Mouse (Mus musculus) Muller cell, postnatal 12 days (primary cell): ENCODE results near the gene Cnfn.
"Not testable (repeated sequence)": the region's sequence is repeated elsewhere in the genome, so short reads cannot be mapped to it uniquely, and the experiment has no call there.

Source experiments
- DNase-seq: peaks from one replicate; pipeline ENCODE4 v3.0.0-alpha.2; 2015; ENCODE audit errors: inconsistent ontology term

The Cnfn gene

DNA sequence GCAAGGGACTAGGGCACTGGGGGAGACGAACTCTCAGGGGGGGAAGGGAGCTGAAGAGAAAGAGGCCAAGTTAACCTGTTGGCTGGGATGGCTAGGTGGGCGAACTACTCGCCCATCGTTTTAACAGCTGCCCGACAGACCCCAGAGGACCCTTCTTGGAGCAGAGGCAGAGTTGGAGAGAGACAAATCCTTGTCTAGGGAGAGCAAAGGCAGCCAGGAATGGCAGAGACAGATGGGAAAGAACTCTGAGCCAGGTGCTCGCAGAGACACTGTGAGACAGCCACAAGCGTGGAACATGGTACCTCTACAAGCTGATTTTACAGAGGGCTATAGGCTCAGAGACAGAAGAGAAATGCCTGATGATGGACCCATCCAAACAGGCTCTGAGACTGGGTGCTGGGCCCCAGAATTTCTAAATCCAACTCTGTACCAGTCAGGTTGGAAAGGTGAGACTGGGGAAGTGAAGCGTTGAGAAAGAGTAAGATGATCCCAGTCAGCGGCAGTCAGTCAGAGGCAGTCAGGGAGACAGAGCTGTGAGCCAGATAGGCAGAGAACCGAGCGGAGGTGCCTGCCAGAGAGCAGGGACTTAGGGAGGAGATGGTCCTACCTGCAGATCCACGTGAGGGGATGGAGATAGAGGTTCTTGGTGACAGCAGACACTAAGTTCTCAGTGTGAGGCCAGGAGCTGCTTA is at the start of gene Cnfn:
Cnfn (minus strand) TSS at position 667 of the 692 bp plus-strand sequence.
- no peak for DNase-seq

DNA sequence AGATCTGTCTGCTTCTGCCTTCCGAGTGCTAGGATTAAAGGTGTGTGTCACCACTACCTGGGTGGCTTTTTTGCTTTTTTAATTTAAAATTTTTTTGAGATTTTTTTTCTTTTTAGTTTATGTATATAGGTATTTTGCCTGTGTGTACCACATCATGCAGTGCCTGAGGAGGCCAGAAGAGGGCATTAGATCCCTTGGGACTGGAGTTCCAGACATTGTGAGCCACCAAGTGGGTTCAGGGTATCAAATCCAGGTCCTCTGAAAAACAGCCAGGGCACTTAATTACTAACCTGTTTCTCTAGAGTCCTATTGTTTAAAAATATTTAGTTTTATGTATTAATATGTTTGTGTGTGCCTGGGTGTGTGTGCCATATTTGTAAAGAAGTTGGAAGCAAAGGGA is 48.1 kb upstream of the Cnfn start:
- no peak for DNase-seq

- no peak for DNase-seq
These were observed 43.4 kb upstream of the Cnfn start, which contains the start of gene Cxcl17 for GRCm38 (mm10) chr7:25412833-25413441. Gene Cxcl17 (minus strand): TSS chr7:25412886.

DNA sequence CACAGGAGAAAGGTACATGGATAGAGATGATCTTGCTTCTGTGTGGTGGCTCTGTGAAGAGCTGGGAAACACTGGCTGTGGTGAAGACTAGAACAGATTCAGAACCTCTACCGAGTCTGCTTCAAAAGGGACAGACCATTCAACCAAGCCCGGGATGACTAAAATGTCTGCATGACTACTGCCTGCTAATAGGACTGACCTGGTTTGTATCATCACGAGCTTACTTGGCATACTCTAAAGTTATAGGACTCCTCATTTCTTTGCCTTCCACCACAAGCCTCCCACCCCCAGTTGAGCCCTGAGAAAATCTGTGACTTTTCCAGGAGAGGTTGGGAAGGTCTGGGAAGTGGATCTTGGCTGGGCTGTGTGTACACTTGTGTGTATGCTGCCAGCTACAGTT is 42.3 kb upstream of the Cnfn start:
- no peak for DNase-seq

GRCm38 (mm10) chr7:25410969-25411615 is 41.6 kb upstream of the Cnfn start:
- no peak for DNase-seq

DNA sequence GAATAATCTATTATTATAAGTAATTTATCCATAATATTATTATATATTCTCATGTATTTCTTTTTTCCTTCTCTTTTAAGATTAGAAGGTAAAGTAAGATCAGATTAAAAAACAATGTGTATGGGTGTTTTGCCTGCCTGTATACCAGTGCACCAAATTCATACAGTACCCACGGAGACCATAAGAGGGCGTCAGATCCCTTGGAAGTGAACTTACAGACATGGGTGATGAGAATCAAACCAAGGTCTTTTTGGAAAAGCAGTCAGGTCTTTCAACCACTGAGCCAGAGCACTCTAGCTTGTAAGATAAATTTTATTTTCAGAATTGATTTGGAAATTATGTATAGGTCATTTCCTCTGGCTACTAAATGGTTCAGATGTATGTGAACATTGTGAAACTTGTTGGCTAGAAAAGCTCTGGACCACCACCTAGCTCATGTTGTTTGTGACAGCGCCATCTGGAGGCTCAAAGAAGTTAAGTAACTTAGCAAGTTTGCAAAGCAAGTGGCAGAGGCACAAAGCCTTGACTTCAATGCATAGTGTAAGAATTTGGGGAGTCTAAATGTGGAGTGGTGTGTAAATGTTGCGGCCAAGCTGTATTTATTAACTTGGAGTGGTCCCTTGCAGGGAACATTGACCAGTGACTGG is 39.7 kb upstream of the Cnfn start:
- DNase-seq, result no peak

- no peak for DNase-seq
These were observed 36.9 kb upstream of the Cnfn start for GRCm38 (mm10) chr7:25406468-25406867.

DNA sequence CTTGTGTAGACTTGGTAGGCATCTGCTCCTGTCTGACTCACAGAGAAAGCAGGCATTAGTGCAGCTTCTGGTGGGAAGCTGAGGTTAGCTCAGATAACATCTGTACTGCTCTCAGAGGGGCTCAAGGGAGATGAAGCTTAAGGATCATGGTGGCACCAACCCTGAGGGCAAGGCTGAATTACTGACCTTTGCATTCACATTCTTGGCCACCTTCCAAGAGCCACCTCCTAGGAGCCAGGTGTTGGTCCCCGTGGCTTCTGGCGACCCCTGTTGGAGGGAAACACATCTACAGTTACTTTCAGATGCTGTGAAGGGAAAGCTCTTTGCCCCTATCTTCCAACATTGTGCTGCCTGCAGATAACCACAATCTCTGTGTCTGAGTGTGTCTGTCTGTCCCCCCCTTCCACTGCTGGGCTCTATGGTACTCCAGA is 33.2 kb upstream of the Cnfn start:
- DNase-seq, result peak; percentile 35

DNA sequence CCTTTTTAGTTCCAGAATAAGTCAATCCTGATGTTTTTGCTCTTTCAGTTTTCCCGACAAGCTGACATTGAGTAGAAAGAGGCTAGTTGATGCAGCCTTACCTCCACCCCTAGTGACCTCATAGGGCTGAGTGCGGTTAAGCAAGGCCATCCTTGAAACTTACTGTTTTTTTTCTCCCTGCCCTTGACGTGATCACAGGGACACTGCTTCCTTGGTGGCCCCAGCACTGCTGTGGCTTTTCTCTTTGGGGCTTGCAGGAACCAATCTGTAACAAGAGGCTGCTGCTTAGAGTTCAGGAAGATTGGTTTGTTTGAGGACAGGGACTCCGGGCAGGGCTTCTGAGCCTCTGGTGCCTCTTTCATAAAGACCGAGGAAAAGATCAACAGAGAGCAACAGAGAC is 32.5 kb upstream of the Cnfn start:
- DNase-seq, result no peak

DNA sequence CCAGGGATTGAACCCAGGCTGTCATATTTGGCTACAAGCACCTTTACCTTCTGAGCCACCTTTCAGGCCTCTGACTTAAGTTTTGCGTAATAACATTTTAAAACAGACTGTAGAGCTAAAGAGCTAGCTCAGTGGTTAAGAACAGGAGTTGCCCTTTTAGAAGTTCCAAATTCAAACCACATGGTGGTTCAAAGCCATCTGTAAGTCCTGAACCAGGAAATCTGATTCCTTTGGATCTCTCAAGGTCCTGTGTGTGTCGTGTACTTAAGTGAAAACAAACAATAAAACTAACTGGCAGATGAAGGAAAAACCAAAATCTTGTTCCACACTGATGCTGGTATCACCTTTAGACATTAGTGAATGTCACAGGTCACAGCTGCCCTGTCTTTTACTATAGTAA is 32.0 kb upstream of the Cnfn start:
- DNase-seq, result no peak

DNA sequence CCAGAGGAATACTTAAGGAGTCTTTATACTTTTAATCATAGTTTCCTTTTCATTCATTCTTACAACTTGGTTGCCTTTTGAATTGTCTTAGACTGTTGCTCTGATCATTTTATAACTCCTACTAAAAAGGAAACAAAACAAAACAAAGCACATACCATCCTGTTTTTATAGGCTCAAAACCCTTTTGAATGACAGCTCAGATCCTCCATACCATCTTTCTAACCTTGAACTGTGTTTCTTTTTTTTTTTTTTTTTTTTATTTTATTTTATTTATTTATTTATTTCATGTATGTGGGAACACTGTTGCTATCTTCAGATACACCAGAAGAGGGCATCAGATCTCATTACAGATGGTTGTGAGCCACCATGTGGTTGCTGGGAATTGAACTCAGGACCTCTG is 29.5 kb upstream of the Cnfn start:
- not testable (repeated sequence) for DNase-seq

DNA sequence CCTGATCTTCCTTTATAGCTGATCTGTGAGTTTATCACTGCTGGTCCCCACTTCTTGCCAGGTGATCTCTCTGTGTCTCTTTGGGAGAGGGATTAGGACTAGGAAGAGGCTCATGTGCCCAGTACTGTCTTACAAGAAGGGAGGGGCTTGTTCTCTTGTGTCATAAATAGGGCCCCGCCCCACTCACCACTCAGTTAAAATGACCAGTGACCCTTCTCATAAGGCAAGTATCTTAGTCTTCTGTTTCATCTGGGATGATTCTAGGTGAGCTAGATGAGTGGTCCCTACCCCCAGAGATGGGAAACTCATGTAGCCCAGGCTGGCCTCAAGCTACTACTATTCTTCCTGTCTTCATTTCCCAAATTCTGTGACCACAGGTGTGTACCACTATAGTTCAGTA is 29.1 kb upstream of the Cnfn start, which contains the start of gene Lipe:
Lipe (minus strand) TSS at position 101 of the 400 bp plus-strand sequence.
- no peak for DNase-seq

GRCm38 (mm10) chr7:25396621-25397020 is 27.1 kb upstream of the Cnfn start:
- no peak for DNase-seq

DNA sequence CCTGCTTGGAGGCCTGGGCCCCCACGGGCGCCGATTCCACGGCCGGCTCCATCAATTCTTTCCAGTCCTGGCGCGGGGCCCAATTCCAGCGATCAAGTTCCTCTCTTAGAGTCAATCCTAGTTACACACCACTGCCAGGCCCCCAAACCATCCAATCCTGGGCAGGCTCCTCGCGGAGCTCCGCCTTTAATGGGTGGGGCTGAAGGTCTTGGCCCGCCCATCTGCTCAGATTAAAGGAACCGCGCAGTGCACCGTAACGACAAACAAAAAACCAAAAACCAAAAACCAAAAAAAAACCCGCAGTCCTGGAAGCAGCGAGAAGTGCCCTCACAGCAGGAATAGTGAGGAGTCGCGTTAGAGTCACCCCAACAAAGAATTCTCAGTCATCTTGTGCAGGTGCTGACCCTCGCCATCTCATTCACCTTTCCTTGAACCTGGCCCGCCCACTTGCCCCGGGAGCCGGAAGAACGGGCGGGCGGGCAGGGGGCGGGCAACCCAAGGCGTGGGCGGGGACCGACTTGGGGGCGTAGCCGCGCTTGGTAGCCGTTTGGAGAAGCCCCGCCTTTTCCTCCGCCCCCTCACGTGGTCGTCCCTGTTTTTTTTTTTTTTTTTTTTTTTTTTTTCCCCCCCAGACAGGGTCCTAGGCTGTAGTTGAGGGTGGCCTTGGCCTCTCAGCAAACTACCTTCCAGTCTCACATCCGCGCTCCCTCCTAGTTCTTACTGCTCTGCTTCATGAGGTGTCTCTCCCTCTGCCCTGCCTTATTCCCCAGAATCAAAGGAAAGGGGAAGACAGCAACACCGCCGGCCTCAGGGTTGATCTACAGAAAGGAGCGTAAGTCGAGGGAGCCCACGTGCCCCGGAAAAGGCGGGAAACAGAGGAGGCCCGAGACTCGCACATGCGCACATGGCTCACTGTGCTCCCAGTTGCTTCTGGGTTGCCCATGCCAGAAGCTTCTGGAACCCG is 26.3 kb upstream of the Cnfn start:
- DNase-seq, result peak; percentile 96

DNA sequence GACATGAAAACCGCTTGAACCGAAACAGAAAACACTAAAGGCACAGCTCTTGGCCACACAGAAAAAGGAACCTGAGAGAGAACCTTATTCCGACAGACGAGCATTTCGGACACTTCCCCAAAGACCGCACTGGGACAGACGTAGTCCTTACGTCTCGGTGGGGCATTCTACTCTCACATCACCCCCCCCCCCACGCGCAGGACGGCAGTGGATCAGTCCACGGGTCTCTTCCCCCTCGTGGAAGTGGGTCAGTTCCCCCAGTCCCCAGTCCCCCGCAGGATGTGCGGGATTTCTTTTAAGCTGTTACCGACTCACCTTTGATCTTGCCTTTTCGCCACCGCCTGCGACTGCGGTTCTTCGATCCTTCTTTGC is 25.6 kb upstream of the Cnfn start:
- no peak for DNase-seq

- DNase-seq, result peak; percentile 36
These were observed 25.2 kb upstream of the Cnfn start for GRCm38 (mm10) chr7:25394754-25395153.

GRCm38 (mm10) chr7:25393451-25394210 is 24.1 kb upstream of the Cnfn start:
- DNase-seq, result no peak

DNA sequence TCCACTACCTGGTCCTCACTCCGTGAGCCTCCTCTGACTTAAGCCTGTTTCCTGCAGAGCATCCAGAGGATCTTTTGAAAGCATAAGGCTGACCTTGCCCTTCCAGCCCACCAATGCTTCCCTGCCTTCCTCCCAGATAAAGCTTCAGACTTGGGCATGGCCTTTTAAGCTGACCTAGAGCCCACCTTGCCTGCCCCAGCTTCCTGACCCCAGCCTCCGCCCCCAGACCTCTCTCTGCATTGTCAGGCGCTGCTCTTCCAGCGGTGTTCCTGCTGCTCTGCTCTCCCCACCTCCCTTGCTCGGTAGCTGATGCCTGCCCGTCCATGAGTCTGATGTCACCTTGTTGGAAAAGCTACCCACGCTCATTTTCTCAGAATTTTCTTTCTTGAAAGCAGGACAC is 23.3 kb upstream of the Cnfn start:
- DNase-seq, result no peak

GRCm38 (mm10) chr7:25391856-25392453 is 22.4 kb upstream of the Cnfn start:
- DNase-seq, result no peak

DNA sequence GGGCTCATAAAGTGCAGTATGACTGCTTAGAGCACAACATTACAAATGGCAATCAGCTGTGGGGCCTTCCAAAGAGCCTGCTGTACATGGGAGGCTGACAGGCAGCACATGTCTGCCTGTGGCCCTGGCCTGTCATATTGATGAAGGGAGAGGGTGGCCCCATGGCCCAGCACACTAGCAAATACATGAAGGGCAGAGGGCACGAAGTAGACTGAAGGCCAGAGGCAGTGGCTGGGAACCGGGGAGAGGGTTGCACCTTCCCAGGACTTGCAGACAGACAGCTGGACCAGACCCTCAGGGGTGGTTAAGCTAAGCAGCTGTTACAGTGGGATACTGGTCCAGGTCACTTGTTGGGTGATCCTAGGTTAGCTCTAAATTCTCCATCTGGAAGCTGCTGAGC is 21.5 kb upstream of the Cnfn start:
- DNase-seq, result no peak
